Mouse (Mus musculus) CH12.LX (cell line): ENCODE measurements around the gene 6430550D23Rik. TPM values are rescaled to one million over a fixed set of nuclear protein-coding genes. Genes with fewer than 3 reads are reported as not detected.

Source experiments
- DNase-seq: peaks from one replicate; pipeline ENCODE4 v3.0.0-alpha.2; 2013; ENCODE audit errors: extremely low read depth
- H3K27ac ChIP-seq: 2 replicates; pipeline ENCODE4 v1.5.1; 2012; ENCODE audit warnings: low read depth, mild to moderate bottlenecking, control low read depth, moderate library complexity; ENCODE audit not compliant: insufficient read depth
- H3K27me3 ChIP-seq: replicated peaks from 2 replicates; pipeline ENCODE3; 2012; ENCODE audit warnings: inconsistent platforms
- H3K36me3 ChIP-seq, 2 experiments: replicated peaks in 1 of 2; 2 replicates each; pipeline versions ENCODE3 to v1.6.1; 2012; ENCODE audit warnings: inconsistent platforms in 1 of 2, low read length in 1 of 2, mild to moderate bottlenecking in 1 of 2, mixed read lengths in 1 of 2, moderate library complexity in 1 of 2; ENCODE audit not compliant: control insufficient read depth in 1 of 2, insufficient read depth in 1 of 2
- H3K4me1 ChIP-seq, 2 experiments: 2 replicates each; pipeline ENCODE4 v1.6.1; 2012; ENCODE audit warnings: inconsistent platforms in 1 of 2, moderate library complexity in 1 of 2; ENCODE audit not compliant: insufficient read depth in 2 of 2, control insufficient read depth in 1 of 2
- H3K4me2 ChIP-seq: 2 replicates; pipeline ENCODE4 v1.6.1; 2012; ENCODE audit warnings: low read depth, mild to moderate bottlenecking, control low read depth; ENCODE audit not compliant: poor library complexity, insufficient read depth, severe bottlenecking
- H3K4me3 ChIP-seq, 3 experiments: fragments of 150-350 bp in 1 of 3; sonication (generic) in 1 of 3; replicated peaks in 1 of 3; 2 replicates each; pipeline versions ENCODE3 to v1.5.1; 2011 to 2012; ENCODE audit warnings: low read depth in 2 of 3, low read length in 2 of 3, mild to moderate bottlenecking in 2 of 3, moderate library complexity in 2 of 3, control low read depth in 1 of 3, improper control_type of control experiment in 1 of 3, inconsistent platforms in 1 of 3, mixed read lengths in 1 of 3; ENCODE audit not compliant: poor library complexity in 1 of 3
- H3K79me2 ChIP-seq: replicated peaks from 2 replicates; pipeline ENCODE4 v1.6.1; 2012; ENCODE audit warnings: mild to moderate bottlenecking, moderate library complexity; ENCODE audit not compliant: control insufficient read depth, poor library complexity, insufficient read depth, severe bottlenecking; ENCODE audit errors: extremely low read depth
- H3K9ac ChIP-seq: 2 replicates; pipeline ENCODE4 v1.6.1; 2012; ENCODE audit warnings: low read depth, mild to moderate bottlenecking, control low read depth, moderate library complexity; ENCODE audit not compliant: insufficient read depth
- H3K9me3 ChIP-seq: replicated peaks from 2 replicates; pipeline ENCODE3; 2012; ENCODE audit warnings: low read length, inconsistent platforms, mixed read lengths
- BHLHE40 ChIP-seq: IDR thresholded peaks from 2 replicates; pipeline ENCODE4 v1.6.1; 2011; ENCODE audit warnings: mild to moderate bottlenecking, low read depth, low read length, improper control_type of control experiment
- CHD2 ChIP-seq: IDR thresholded peaks from 2 replicates; pipeline ENCODE4 v1.6.1; 2011; ENCODE audit warnings: low read length, improper control_type of control experiment
- CTCF ChIP-seq, 2 experiments: IDR thresholded peaks in 1 of 2; conservative IDR thresholded peaks in 1 of 2; 2 replicates each; pipeline ENCODE4 v1.5.1; 2011 to 2012; ENCODE audit warnings: low read depth in 2 of 2, low read length in 2 of 2, improper control_type of control experiment in 1 of 2, inconsistent platforms in 1 of 2, mild to moderate bottlenecking in 1 of 2, moderate library complexity in 1 of 2
- E2F4 ChIP-seq: IDR thresholded peaks from 2 replicates; pipeline ENCODE4 v1.6.1; 2011; ENCODE audit warnings: low read depth, low read length, improper control_type of control experiment; ENCODE audit not compliant: insufficient replicate concordance
- ELF1 ChIP-seq: IDR thresholded peaks from 2 replicates; pipeline ENCODE4 v1.6.1; 2014; ENCODE audit warnings: low read depth, mild to moderate bottlenecking, inconsistent platforms, low read length, improper control_type of control experiment
- EP300 ChIP-seq: IDR thresholded peaks from 2 replicates; pipeline ENCODE4 v1.6.1; 2011; ENCODE audit warnings: low read length, improper control_type of control experiment
- JUND ChIP-seq: conservative IDR thresholded peaks from 2 replicates; pipeline ENCODE4 v1.6.1; 2011; ENCODE audit warnings: low read depth, low read length, improper control_type of control experiment
- MAFK ChIP-seq: IDR thresholded peaks from 2 replicates; pipeline ENCODE4 v1.6.1; 2011; ENCODE audit warnings: low read length, improper control_type of control experiment; ENCODE audit not compliant: insufficient replicate concordance
- PAX5 ChIP-seq: IDR thresholded peaks from 2 replicates; pipeline ENCODE4 v1.6.1; 2012; ENCODE audit warnings: low read length, inconsistent platforms, mixed read lengths
- POLR2AphosphoS2 ChIP-seq: IDR thresholded peaks from 2 replicates; pipeline ENCODE4 v1.6.1; 2011; ENCODE audit warnings: low read depth, low read length, improper control_type of control experiment
- RAD21 ChIP-seq: IDR thresholded peaks from 2 replicates; pipeline ENCODE4 v1.6.1; 2011; ENCODE audit warnings: low read depth, mild to moderate bottlenecking, low read length, improper control_type of control experiment, moderate library complexity
- RCOR1 ChIP-seq: conservative IDR thresholded peaks from 2 replicates; pipeline ENCODE4 v1.6.1; 2012; ENCODE audit warnings: low read depth, mild to moderate bottlenecking, inconsistent platforms, low read length, improper control_type of control experiment
- SIN3A ChIP-seq: IDR thresholded peaks from 2 replicates; pipeline ENCODE4 v1.6.1; 2012; ENCODE audit warnings: low read length, improper control_type of control experiment, inconsistent platforms
- SMC3 ChIP-seq: IDR thresholded peaks from 2 replicates; pipeline ENCODE4 v1.6.1; 2011; ENCODE audit warnings: low read depth, low read length, improper control_type of control experiment
- TBP ChIP-seq: conservative IDR thresholded peaks from 2 replicates; pipeline ENCODE4 v1.6.1; 2011; ENCODE audit warnings: low read depth, low read length, improper control_type of control experiment
- TCF12 ChIP-seq: IDR thresholded peaks from 2 replicates; pipeline ENCODE4 v1.6.1; 2014; ENCODE audit warnings: low read depth, mild to moderate bottlenecking, inconsistent platforms, low read length, improper control_type of control experiment
- UBTF ChIP-seq: IDR thresholded peaks from 2 replicates; pipeline ENCODE4 v1.6.1; 2012; ENCODE audit warnings: low read depth, mild to moderate bottlenecking, inconsistent platforms, low read length, improper control_type of control experiment, moderate library complexity
- USF1 ChIP-seq: IDR thresholded peaks from 2 replicates; pipeline ENCODE4 v1.6.1; 2014; ENCODE audit warnings: low read depth, mild to moderate bottlenecking, inconsistent platforms, low read length, improper control_type of control experiment
- ZKSCAN1 ChIP-seq: IDR thresholded peaks from 2 replicates; pipeline ENCODE4 v1.6.1; 2012; ENCODE audit warnings: low read depth, inconsistent platforms, low read length, improper control_type of control experiment, borderline replicate concordance
- ZMIZ1 ChIP-seq: IDR thresholded peaks from 2 replicates; pipeline ENCODE4 v1.6.1; 2012; ENCODE audit warnings: low read depth, mild to moderate bottlenecking, inconsistent platforms, low read length, improper control_type of control experiment
- ZNF384 ChIP-seq: IDR thresholded peaks from 2 replicates; pipeline ENCODE4 v1.6.1; 2012; ENCODE audit warnings: low read depth, low read length, improper control_type of control experiment, inconsistent platforms
- dilution Hi-C: fragments of 300-500 bp; cut with MboI; formaldehyde crosslinking; loops from 2 replicates; pipeline ENCODE4 v1.14.3; 2020; ENCODE audit warnings: low sequenced_read_pairs; ENCODE audit not compliant: extremely low pct_unique_long_range_greater_than_20kb, extremely low pct_ligation_motif_present
- in situ Hi-C: fragments of 300-500 bp; cut with MboI; formaldehyde crosslinking; loops from 3 replicates; pipeline ENCODE4 v1.14.3; 2019; ENCODE audit warnings: low sequenced_read_pairs, low pct_ligation_motif_present, low pct_unique_long_range_greater_than_20kb, mixed read lengths
- polyA plus RNA-seq: library from polyadenylated mRNA; unstranded; fragments of >175 nt; gene quantifications from 2 replicates; pipeline ENCODE4 v1.2.1, GENCODE M21; 2012; ENCODE audit warnings: low read depth; ENCODE audit not compliant: insufficient read length
- total RNA-seq, 2 experiments: library from RNA; depleted of rRNA; stranded (reverse); fragments of 300-350 nt in 1 of 2; fragments of >200 nt in 1 of 2; gene quantifications; 2 replicates each; pipeline ENCODE4 v1.2.3; 2012 to 2014

The 6430550D23Rik gene
- total and polyA plus RNA-seq, 3 experiments: 0.78 to 1.4 (median 0.81) TPM

- TF ChIP-seq TCF12 (peak; percentile 50), TBP (0 out of 2 replicates have a peak, but pooled peaks have one; percentile 48), SIN3A (peak; percentile 56; the same call in 1 of the 2 replicates), POLR2AphosphoS2 (peak; percentile 70; the same call in 1 of the 2 replicates)
These were observed 51.4 kb downstream of the 6430550D23Rik start, which contains the start of gene Cep250 (continued) for GRCm38 (mm10) chr2:155956134-155957059.

DNA sequence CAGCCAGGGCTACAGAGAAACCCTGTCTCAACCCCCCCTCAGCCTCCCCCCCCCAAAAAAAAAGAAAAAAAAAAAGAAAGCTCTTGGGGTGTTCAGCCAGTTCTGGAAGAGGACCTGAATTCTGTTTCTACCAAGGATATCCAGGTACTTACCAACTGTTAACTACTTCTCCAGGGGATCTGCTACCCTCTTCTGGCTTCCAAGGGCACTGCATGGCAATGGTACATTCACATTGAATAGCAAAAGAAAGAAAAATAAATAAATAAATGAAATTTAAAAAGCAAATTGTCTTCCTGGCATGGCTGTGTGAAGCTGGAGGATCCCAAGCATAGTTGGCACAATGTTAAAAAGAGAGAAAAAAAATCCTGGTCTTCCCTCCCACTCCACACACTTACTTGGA, 55.8 kb downstream of the 6430550D23Rik start:
- Histone ChIP-seq H3K9ac (no peak overlapping the region), H3K9me3 (no peaks in the 10 kb centered on the region), H3K27ac (no peak overlapping the region), H3K4me1 (0 out of 4 replicates have a peak, but pooled peaks cover 0 to under 1% of the 10 kb centered on the region in 2 experiments)
- no peak for DNase-seq
- TF ChIP-seq ZKSCAN1: no peak
- no peak for TF ChIP-seq EP300
- peak; percentile 55 for TF ChIP-seq SMC3
- no peak for TF ChIP-seq SIN3A
- no peak for TF ChIP-seq ZMIZ1
- peak; percentile 70 for TF ChIP-seq RAD21
- TF ChIP-seq RCOR1: no peak
- TF ChIP-seq CTCF (conservative IDR thresholded peaks at IDR 0.05 in 1 of 2, IDR thresholded peaks at IDR 0.05 in 1 of 2; ENCODE audit: low read depth in 2 of 2, low read length in 2 of 2): peak; percentile 55 to 72; a peak in 3 of 4 replicates
- no peak for TF ChIP-seq CHD2
- no peak for TF ChIP-seq USF1
- TF ChIP-seq UBTF: no peak
- TF ChIP-seq E2F4: no peak
- TF ChIP-seq, all 38 proteins: peak for 3
- Histone ChIP-seq H3K27me3 (peaks cover 11% of the 10 kb centered on the region), H3K4me2 (no peak overlapping the region), H3K36me3 (no peaks in the 10 kb centered on the region), H3K4me3 (no peak overlapping the region), H3K79me2 (0 out of 2 replicates have a peak, but pooled peaks cover 3% of the 10 kb centered on the region)
- in situ Hi-C loops: no loop called here
- dilution Hi-C loops: no loop called here

DNA sequence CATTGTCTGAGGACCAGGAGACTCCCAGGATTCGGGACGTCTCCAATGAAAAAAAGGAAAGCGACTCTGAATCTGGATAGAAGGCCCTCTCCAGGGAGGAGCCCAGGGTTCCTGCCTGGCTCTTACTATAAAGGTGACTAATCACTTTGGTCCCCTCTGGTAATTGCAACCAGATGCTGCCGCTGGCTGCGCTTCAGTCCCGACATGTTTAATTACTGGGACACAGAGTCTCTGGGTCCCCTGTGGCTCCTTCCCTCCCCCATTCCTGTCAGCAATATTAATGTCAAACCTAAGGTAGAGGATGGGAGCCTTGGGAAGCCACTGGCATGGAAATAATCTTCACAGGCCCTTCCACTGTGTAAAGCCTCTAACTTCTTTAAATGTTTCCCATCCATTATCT, 58.4 kb downstream of the 6430550D23Rik start:
- no peaks in the 10 kb centered on the region for H3K9me3 ChIP-seq
- H3K36me3 ChIP-seq: no peaks in the 10 kb centered on the region
- no peak for TF ChIP-seq PAX5
- TF ChIP-seq BHLHE40: no peak
- TF ChIP-seq ZNF384: no peak
- TF ChIP-seq ZKSCAN1: no peak
- no peak for TF ChIP-seq POLR2AphosphoS2
- TF ChIP-seq ELF1: no peak
- no peak for TF ChIP-seq MAFK
- TF ChIP-seq JUND: no peak
- TF ChIP-seq, all 38 proteins: peak for 0
- no peaks in the 10 kb centered on the region for H3K79me2 ChIP-seq
- no peak overlapping the region for H3K9ac ChIP-seq
- in situ Hi-C loops: loop anchor here (25.0 kb wide), 1 partner anchor 262 kb away; the partner anchor contains the start of gene Trpc4ap
- no peak overlapping the region for H3K4me3 ChIP-seq
- H3K27me3 ChIP-seq: peaks cover 8% of the 10 kb centered on the region
- no peaks in the 10 kb centered on the region; a peak in 1 of 4 replicates for H3K4me1 ChIP-seq
- dilution Hi-C loops: no loop called here
- DNase-seq: no peak
- no peak overlapping the region for H3K4me2 ChIP-seq
- no peak overlapping the region for H3K27ac ChIP-seq
